Mouse (Mus musculus) retina, embryonic 14.5 days (tissue): ENCODE results near the gene Pcare.

ENCODE experiments used
- DNase-seq: peaks from one replicate; pipeline ENCODE4 v3.0.0-alpha.2; 2015; ENCODE audit warnings: low spot score

Pcare gene

DNA sequence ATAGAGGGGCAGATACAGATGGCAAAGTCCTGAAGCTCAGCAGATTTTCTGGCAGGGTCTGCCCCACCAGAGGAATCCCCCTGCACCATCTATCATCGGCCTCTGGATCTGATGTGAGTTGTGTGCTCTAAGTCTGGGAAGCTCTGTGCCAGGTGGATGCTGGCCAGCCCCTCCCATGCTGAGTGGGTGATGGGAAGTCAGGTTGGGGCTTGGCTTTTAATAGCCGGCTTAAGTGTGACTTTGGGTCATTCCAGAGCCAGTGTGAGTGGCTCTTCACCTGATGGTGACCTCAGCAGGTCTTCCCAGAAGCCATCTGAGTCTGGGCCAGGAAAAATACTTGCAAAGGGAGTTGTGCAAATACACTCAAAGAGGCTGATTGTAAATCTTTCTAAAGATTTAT, 22.0 kb downstream of the Pcare start:
- DNase-seq, result no peak

DNA sequence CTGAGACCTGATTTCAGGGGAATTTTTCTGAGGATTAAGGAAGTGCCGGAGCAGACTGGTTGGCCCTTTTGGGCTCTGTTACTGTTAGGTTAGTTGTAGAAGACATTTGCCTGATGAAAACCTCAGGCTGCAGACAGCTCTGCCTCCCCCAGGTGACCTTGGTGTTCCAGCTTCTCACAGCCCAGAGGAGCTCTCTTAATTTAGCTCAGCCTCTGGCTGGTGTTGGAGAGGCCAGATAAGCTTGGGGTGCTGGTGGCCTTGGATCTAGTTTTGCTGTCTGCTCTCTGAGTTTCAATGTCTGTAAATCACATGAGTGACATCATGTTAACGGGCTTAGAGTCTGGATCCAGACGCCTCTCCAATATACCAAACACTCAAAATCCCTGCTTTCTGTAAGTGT, 31.7 kb downstream of the Pcare start:
- no peak for DNase-seq

DNA sequence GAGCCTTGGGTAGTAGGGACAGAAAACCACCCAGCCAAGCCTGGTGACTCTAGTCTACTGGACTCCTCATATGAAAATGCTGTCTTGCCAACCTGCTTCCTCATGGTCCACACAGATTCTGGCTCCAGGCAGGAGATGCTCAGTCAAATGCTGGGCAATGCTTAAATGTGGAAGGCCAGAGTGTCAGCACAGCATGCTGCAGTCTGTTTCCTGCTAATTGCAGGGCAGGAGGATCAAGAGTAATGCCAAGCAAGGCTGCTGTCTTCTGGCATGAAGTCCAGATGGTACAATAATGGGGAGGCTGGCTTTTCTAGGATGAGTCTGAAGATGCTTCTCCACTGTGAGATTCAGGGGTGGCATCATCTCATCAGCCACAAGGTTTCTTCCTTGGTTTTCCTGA, 32.3 kb downstream of the Pcare start:
- no peak for DNase-seq

DNA sequence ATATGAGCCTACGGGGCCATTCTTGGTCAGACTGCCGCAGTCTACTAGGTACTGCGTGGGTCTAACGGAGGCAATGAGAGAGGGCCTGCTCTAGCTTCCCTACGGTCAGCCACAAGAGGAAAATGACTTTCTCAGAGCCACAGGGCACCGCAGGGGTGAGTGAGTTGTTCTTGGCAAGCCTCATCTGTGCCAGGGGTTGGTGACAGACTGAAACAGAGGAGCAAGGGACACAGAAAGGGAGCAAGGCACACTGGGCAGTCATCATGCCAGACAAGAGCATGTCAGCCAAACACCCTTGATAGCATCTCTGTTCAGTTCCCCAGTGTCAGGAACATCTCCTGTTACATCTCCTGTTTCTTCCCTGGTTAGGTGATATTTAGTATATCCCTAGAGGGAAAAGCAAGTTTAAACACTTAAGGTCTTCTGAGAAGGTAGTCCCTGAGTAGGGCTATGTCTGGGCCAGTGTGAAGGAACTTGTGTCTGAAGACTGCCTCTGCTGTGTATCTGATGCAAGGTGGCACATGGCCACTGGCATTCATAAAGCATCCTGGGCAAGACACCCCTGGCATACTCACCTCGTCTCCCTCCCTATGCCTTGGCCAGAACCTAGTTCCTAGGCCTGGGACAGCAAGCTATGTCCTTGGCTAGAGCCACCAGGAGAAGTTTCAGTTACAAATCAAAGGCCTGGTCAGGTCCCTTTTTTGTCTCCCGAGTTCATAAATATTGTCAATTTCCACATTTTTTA, 34.6 kb downstream of the Pcare start:
- DNase-seq, result no peak

DNA sequence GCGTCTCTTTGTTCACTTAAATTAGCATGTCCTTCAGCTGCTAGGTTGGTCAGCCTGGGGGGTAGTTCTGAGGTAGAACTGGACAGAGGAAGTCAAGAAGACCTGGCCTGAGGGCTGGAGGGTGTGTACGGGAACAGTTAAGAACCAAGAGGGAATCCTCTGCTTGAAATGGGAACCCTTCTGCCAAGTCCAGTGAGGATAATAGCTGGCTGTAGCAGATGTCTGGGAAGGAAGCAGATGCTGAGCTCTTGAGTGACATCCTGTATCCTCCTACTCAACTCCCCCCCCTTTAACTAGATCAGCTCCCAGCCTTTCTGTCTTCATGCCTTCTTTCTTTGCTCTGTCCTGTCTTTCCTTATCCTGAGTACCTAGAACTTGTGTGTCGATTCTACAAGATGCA, 37.7 kb downstream of the Pcare start:
- no peak for DNase-seq

DNA sequence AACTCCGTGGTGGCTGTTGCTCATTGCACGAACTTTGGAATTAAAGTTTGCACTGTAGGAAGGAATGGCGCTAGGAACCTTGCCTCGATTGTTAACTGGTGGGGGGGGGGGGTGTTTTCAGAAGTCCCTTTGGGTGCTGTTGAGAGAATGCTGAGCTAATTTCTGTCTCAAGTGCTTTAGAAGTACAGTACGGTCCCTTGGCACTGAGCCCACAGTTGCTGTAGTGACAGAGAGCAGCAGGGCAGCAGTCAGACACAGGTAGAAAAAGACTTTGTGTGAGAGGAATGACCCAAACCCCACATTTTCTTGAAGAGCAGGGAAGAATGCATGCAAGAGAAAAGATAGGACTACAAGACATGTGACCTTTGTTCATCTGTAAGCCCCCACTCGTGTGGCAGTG, 40.4 kb downstream of the Pcare start:
- DNase-seq, result no peak

DNA sequence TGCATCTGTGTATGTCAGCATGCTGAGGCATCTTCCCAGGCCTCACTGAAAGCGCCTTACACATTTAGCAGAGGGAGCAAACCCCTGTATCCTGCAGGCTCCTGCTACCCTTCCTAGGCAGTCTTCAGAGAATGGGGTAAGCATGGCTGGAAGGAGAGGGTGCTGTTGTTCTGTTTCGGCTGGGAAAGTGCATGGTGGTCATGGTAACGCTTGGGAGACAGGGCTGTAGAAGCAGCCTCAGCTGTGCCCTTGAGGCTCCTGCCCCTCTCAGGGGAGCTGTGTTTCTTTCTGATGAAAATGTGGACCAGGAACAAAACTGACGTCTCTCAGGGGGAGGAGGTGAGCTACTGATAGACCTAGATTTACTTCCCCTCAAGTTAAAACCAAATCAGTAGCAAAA, 45.0 kb downstream of the Pcare start:
- no peak for DNase-seq

DNA sequence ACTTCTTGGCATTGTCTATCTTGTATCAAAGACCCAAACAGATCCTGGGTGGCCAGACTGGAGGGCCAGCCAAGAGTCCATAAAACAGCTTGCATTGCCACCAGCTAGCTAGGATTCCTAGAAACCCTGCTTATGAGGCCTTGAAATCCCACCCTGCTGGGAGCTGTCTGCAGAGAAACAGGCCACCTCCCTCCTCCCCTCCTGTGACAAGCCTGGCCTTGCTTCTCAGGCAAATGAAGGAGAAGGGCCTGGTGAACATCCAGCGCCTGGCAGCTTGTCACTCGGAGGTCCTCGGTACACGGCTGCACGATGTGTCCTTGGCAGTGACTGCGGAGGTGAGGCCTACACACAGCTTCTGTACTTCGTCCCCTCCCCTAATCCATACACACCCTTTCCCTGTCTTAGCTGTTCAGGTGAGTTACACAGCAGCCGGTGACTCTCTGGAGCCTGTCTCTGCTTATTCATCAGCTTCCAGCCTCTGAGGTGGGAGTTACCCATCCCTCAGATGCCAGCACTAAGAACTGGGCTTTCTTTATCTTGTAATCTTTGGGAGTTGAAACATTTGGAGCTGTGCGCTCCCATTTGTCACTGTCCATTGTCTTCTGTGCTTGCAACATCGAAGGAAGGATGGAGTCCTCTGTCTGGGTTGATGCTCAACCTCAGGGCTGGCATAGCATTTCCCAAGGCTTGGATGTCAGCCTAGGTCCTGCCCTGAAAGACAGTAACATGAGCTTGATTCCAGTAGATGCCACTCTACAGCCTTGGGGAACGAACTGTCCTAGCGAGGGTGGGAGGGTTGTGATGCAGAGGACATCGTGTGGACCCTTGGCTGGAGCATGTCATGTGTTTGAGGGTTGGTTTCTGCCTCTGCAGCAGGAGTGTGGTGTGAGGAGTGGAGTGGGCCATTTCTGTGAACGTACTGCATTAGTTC, 46.9 kb downstream of the Pcare start:
- no peak for DNase-seq

DNA sequence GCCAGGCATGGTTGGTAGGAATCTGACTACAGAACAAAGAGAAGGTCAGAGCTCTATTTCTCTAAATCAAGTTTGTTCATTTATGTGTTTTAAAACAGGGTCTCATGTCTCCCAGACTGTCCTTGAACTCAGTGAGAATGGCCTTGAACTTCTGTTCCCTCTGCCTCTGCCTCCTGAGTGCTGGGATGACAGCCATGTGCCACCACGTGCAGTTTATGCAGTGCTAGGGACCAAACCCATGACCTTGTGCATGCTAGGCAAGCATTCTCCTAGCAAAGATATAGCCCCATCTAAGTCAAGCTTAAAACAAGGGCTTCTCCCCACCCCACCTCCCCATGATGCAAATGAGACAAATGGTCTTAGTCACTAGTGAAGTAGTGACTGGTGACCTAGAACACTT, 47.6 kb downstream of the Pcare start:
- DNase-seq, result no peak

DNA sequence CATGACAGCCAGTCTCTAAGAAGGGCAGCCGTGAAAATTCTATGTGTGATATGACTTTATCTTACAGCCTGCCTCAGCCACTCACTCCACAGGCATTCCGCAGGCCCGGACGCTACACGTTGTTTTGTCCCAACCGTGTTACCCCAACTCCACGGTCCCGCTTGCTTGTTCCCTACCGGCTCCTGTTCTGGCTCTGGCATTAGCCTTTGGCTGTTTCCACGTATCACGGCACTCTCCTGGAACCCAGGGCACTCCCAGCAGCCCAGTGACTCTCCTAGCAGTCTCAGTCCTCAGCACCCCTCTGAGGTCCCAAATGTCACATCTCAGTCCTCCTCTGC, 54.1 kb downstream of the Pcare start:
- DNase-seq, result no peak

DNA sequence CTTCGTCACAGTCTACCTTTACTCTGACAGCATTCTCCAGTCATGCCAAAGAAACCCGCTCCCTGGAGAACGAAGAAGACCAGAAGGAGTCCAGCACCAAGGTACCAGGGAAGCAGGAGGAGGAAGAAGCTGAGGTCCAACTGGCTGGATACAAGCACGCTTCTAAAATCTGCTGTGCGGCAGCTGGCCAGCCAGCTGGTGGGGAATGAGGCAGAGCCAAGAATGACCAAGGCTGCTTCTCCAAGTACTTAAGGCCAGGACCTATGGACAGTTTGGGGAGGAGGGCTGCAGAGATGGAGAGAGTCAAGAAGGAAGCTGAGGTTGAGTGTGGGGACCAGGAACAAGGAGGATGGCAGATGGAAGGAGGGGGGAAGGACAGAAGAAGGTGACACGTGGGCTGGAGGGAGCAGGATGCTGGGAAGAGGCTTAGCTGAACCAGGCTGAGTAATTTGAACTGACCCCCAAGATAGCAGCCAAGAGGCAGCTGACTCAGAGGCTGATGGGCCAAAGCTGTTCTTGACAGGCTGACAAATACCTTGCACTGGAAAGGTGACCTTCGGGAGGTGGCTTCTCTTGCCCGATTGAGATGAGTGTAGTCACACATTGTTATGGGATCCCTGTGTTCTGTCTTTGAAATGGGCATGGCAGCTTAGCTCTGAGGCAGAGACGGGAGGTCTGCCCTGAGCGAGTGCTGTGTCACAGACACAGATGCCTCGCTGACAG, 54.6 kb downstream of the Pcare start:
- no peak for DNase-seq

DNA sequence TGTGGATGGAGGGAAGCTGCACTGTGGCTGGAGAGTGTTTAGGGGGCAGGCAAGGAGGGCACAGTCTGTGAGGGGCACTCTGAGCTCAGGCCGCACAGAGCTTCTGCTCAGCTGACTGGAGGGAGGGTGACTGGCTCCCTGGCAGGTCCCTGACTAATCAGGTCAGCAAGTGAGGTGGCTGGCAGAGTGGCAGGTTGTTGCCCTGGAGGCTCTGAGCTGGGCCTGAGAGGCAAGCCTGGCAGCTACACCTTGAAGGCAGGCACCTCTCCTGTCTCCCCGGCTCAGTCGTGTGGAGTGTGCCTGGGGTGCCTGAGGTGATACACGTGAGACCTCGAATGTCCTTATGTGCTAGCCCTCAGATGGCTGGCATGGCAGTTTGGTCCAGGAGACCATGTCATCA, 56.3 kb downstream of the Pcare start:
- no peak for DNase-seq

DNA sequence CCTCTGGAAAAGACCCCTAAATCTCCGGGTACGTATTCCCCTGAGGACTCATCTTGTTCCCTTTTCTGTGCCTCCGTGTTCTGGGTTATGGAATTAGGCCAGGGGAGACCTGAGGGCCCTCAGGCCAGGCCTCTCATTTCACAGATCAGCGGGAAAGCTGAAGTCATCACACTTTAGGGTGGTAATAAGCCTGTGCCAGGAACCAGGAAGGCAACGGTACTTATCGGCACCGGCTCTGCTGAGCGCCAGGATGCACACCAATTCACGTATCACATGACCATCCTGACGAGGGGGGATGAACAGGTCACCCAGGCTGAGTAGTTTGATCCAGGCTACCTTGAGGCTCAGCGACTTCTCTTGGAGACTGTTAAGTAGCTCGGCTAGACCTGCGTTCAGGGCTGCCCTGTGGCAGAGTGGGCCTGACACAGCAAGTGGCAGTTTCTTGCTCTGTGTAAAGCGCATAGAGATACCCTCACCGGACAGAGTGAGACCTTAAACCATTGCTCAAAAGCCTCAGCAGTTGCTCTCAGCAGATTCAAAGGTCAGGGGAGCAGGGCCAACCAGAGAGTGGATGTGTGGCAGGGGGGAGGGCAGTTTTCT, 56.9 kb downstream of the Pcare start:
- DNase-seq, result no peak

DNA sequence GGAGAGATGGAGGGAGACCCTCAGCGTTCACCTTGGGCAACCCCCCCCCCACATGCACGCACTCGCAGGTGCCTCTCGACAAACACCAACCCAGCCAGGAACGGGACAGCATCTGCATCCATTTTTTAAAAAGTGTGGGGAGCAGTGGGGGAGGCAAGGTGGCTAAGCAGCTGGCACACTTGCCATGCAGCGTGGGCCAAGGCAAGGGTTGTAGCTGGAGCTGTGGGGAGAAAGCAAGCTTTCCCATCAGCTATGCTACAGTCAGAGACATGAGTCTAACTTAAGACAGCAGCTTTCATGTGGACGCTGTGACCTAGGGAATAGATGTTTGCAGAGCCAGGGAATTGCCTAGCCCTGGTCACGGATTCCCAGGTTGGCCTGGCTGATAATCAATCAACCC, 57.5 kb downstream of the Pcare start:
- DNase-seq, result no peak

DNA sequence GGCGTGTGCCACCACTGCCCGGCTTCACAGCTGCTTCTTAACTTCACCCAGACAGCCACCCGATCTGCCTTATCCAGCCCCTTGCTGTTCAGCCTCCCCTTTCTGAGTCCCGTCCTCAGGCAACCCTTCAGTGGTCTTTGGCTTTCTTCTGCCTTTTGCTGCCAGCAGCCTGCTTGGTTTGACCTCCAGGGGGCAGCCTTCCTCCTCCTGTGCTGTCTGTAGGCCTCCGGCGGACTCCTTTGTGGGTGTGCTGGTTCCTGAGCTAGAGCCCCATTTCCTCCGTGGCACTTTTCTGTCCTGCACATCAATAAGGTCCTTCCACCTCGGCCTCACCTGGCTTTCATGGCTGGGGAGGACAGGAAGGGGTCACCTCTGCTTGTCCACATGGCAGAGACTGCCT, 58.9 kb downstream of the Pcare start:
- peak; percentile 57 for DNase-seq
